ENCODE assay signal across 10 mouse cellular contexts in the genomic region with DNA sequence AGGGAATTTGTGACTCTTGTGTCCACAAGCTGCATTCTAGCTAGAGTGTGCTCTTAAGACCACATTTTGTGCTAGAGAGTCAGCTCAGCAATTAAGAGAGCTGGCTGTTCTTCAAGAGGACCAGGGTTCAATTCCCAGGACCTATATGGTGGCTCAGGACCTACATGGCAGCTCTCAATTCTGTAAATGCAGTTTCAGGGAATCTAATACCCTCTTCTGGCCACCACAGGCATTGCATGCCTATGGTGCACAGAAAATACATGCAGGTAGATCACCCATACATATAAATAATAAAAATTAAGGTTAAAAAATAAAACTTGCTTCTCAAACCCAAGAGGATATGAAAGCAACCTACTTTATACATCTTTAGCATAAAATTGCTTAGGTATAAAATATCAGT. TPM values are rescaled to one million over a fixed set of nuclear protein-coding genes. Genes with fewer than 3 reads are reported as not detected.
DNase-seq lines count a peak whose midpoint lies in the region; ATAC-seq and TF ChIP-seq lines count a peak whose summit lies in the region.
"Had no signal": no experiment of that assay in that cellular context is flagged by ENCODE, and none has a peak within 500 bp of the region (broad histone marks: within the 10 kb centered on the region; RNA-seq: fewer than 3 reads in every experiment).

No protein-coding gene starts in this region.

- no peak for TF ChIP-seq POLR2A in liver, adult 2 months (IDR thresholded peaks at IDR 0.05; ENCODE audit: extremely low read depth, insufficient read depth, low read length)

- no peaks in the 10 kb centered on the region; the same call in 1 of the 2 replicates for H3K4me1 ChIP-seq in liver, adult 2 months (ENCODE audit: control insufficient read depth, insufficient read depth, low read length)
- no peaks in the 10 kb centered on the region for H3K4me1 ChIP-seq in liver, embryonic 12.5 days

- peak; percentile 36 to 46 for DNase-seq in cerebellum, postnatal 14 days
- no peak for DNase-seq in cerebellum, adult 9-11 months
- DNase-seq in liver, adult 2 months (ENCODE audit: extremely low read depth, low read depth, low spot score): peak; percentile 15
- peak; percentile 58 for DNase-seq in ZHBTc4 (ENCODE audit: low read depth, low spot score)
- DNase-seq in retina, embryonic 14.5 days (ENCODE audit: low spot score): peak; percentile 12
- DNase-seq in frontal cortex, postnatal 10 days (ENCODE audit: low spot score in 2 of 2): no peak

- H3K4me2 ChIP-seq in liver, embryonic 12.5 days: no peak overlapping the region
- H3K4me2 ChIP-seq: forebrain, embryonic 12.5 days had no signal

- no peaks in the 10 kb centered on the region for H3K79me2 ChIP-seq in liver, adult 2 months (ENCODE audit: control insufficient read depth, insufficient read depth, low read length)

- no peak overlapping the region for H3K9ac ChIP-seq in liver, adult 2 months (ENCODE audit: low read depth, low read length)
- H3K9ac ChIP-seq in liver, embryonic 12.5 days: no peak overlapping the region
- H3K9ac ChIP-seq: forebrain, embryonic 12.5 days had no signal

- no peak overlapping the region for H3K4me3 ChIP-seq in liver, adult 2 months (ENCODE audit: insufficient read depth, low read depth, low read length)
- no peak overlapping the region for H3K4me3 ChIP-seq in liver, embryonic 12.5 days
- H3K4me3 ChIP-seq: forebrain, embryonic 12.5 days; megakaryocyte, embryonic 14.5 days had no signal

- peaks cover 12% of the 10 kb centered on the region; the same call in 1 of the 2 replicates for H3K36me3 ChIP-seq in liver, adult 2 months (ENCODE audit: control insufficient read depth, insufficient read depth, low read length)
- no peaks in the 10 kb centered on the region for H3K36me3 ChIP-seq in liver, embryonic 12.5 days
- H3K36me3 ChIP-seq: forebrain, embryonic 12.5 days had no signal

- no peaks in the 10 kb centered on the region for H3K9me3 ChIP-seq in liver, embryonic 12.5 days (replicated peaks)
- H3K9me3 ChIP-seq: forebrain, embryonic 12.5 days; megakaryocyte, embryonic 14.5 days had no signal

- peak; percentile 36 for TF ChIP-seq CTCF in liver, adult 2 months (IDR thresholded peaks at IDR 0.05; ENCODE audit: low read depth, low read length)

- no peaks in the 10 kb centered on the region for H3K27me3 ChIP-seq in liver, adult 2 months (ENCODE audit: control insufficient read depth, insufficient read depth, low read length)
- H3K27me3 ChIP-seq in liver, embryonic 12.5 days (replicated peaks): no peaks in the 10 kb centered on the region
- H3K27me3 ChIP-seq: forebrain, embryonic 12.5 days; megakaryocyte, embryonic 14.5 days had no signal

- no peak overlapping the region for H3K27ac ChIP-seq in liver, adult 2 months (replicated peaks; ENCODE audit: insufficient read depth, low read depth, low read length)
- H3K27ac ChIP-seq in liver, embryonic 12.5 days: no peak overlapping the region
- H3K27ac ChIP-seq: forebrain, embryonic 12.5 days had no signal

- no peak for ATAC-seq in liver, embryonic 12.5 days
- no peak for ATAC-seq in cerebellum, adult (ENCODE audit: insufficient number of reproducible peaks, low FRiP score, low TSS enrichment)

RNA-seq across cellular contexts. Expression of gene Rap2a, which starts 45.5 kb away (rescaled TPM):
- 7.4 and 10.3 TPM in 2 replicates for total RNA-seq in liver, adult 2 months (2014; rRNA removed)
- polyA plus RNA-seq in liver, adult 2 months (2012; rRNA removed): 10.7 and 12.7 TPM in 2 replicates
- polyA plus RNA-seq in liver, embryonic 12.5 days (2016; fragmentation: Nextera tagmentation; extraction: Ambion mirVana): 5.6 and 5.9 TPM in 2 replicates

Comparison
In these comparisons a context has a peak if more than half of its experiments do, and no peak if none do; other contexts are left out.
1. DNase-seq: peak in cerebellum, postnatal 14 days (2 of 2), liver, adult 2 months (single experiment), ZHBTc4 (single experiment) and retina, embryonic 14.5 days (single experiment); none in cerebellum, adult 9-11 months (single experiment) and frontal cortex, postnatal 10 days (0 of 2).